Mouse (Mus musculus): ENCODE data around the gene Hlf. TPM values are rescaled to one million over a fixed set of nuclear protein-coding genes. Genes with fewer than 3 reads are reported as not detected.

The Hlf gene
- polyA plus RNA-seq, 1 experiment from 2014 or later: 1.9 TPM

GRCm38 (mm10) chr11:90369115-90369514 is 21.6 kb downstream of the Hlf start:
- Histone ChIP-seq H3K4me2 (peak overlapping the region; percentile 38), H3K36me3 (no peaks in the 10 kb centered on the region), H3K9me3 (no peaks in the 10 kb centered on the region), H3K9ac (no peak overlapping the region), H3K27ac (peak overlapping the region; percentile 94), H3K4me3 (replicated peaks) (no peak overlapping the region), H3K27me3 (replicated peaks) (no peaks in the 10 kb centered on the region), H3K4me1 (peaks cover 22% of the 10 kb centered on the region)
- ATAC-seq (ENCODE audit: insufficient read depth, low FRiP score, low read depth): no peak
- WGBS: 26% methylated on average over 7 of the region's 7 CpGs

GRCm38 (mm10) chr11:90367894-90368860 is 22.5 kb downstream of the Hlf start:
- Histone ChIP-seq H3K27me3 (replicated peaks) (no peaks in the 10 kb centered on the region), H3K36me3 (no peaks in the 10 kb centered on the region), H3K27ac (peak overlapping the region; percentile 94), H3K9ac (no peak overlapping the region), H3K4me3 (replicated peaks) (no peak overlapping the region), H3K4me1 (peaks cover 22% of the 10 kb centered on the region), H3K4me2 (no peak overlapping the region), H3K9me3 (no peaks in the 10 kb centered on the region)
- ATAC-seq (ENCODE audit: insufficient read depth, low FRiP score, low read depth): no peak
- whole genome bisulfite sequencing: 77% methylated on average over 14 of the region's 14 CpGs

GRCm38 (mm10) chr11:90364865-90365264 is 25.8 kb downstream of the Hlf start:
- Histone ChIP-seq H3K27ac (no peak overlapping the region), H3K9ac (no peak overlapping the region), H3K4me2 (no peak overlapping the region), H3K4me1 (peaks cover 12% of the 10 kb centered on the region), H3K27me3 (replicated peaks) (no peaks in the 10 kb centered on the region), H3K36me3 (no peaks in the 10 kb centered on the region), H3K9me3 (no peaks in the 10 kb centered on the region), H3K4me3 (replicated peaks) (no peak overlapping the region)
- WGBS: 44% methylated on average over 7 of the region's 7 CpGs
- ATAC-seq (ENCODE audit: insufficient read depth, low FRiP score, low read depth): no peak

- no peaks in the 10 kb centered on the region for H3K27me3 ChIP-seq (replicated peaks)
- H3K9ac ChIP-seq: no peak overlapping the region
- H3K4me3 ChIP-seq (replicated peaks): no peak overlapping the region
- WGBS: 83% methylated on average over 10 of the region's 10 CpGs
- H3K27ac ChIP-seq: no peak overlapping the region
- no peak overlapping the region for H3K4me2 ChIP-seq
- no peaks in the 10 kb centered on the region for H3K36me3 ChIP-seq
- no peaks in the 10 kb centered on the region for H3K9me3 ChIP-seq
- peaks cover 5% of the 10 kb centered on the region for H3K4me1 ChIP-seq
- 0 out of 2 replicates have a peak, but pooled peaks have one; percentile 19 for ATAC-seq (ENCODE audit: insufficient read depth, low FRiP score, low read depth)
Observed at GRCm38 (mm10) chr11:90363821-90364497, 26.7 kb downstream of the Hlf start.

- H3K36me3 ChIP-seq: no peaks in the 10 kb centered on the region
- peaks cover 5% of the 10 kb centered on the region; the same call in 1 of the 2 replicates for H3K4me1 ChIP-seq
- 59% methylated on average over 3 of the region's 3 CpGs for WGBS
- H3K9ac ChIP-seq: no peak overlapping the region
- no peak overlapping the region for H3K27ac ChIP-seq
- ATAC-seq (ENCODE audit: insufficient read depth, low FRiP score, low read depth): no peak
- H3K4me3 ChIP-seq (replicated peaks): no peak overlapping the region
- no peaks in the 10 kb centered on the region for H3K9me3 ChIP-seq
- H3K27me3 ChIP-seq (replicated peaks): no peaks in the 10 kb centered on the region
- H3K4me2 ChIP-seq: no peak overlapping the region
Observed at GRCm38 (mm10) chr11:90363406-90363805, 27.3 kb downstream of the Hlf start.

GRCm38 (mm10) chr11:90360536-90360935 is 30.2 kb downstream of the Hlf start:
- Histone ChIP-seq H3K36me3 (no peaks in the 10 kb centered on the region), H3K27ac (no peak overlapping the region), H3K9ac (no peak overlapping the region), H3K4me1 (peaks cover 25% of the 10 kb centered on the region), H3K4me3 (replicated peaks) (no peak overlapping the region), H3K9me3 (no peaks in the 10 kb centered on the region), H3K27me3 (replicated peaks) (no peaks in the 10 kb centered on the region), H3K4me2 (no peak overlapping the region)
- 94% methylated on average over 5 of the region's 5 CpGs for WGBS
- no peak for ATAC-seq (ENCODE audit: insufficient read depth, low FRiP score, low read depth)

GRCm38 (mm10) chr11:90358063-90358462 is 32.6 kb downstream of the Hlf start:
- no peak overlapping the region for H3K4me2 ChIP-seq
- no peak overlapping the region for H3K4me3 ChIP-seq (replicated peaks)
- 0 out of 2 replicates have a peak, but pooled peaks have one; percentile 15 for ATAC-seq (ENCODE audit: insufficient read depth, low FRiP score, low read depth)
- H3K9ac ChIP-seq: no peak overlapping the region
- H3K9me3 ChIP-seq: no peaks in the 10 kb centered on the region
- no peak overlapping the region for H3K27ac ChIP-seq
- no peaks in the 10 kb centered on the region for H3K27me3 ChIP-seq (replicated peaks)
- H3K4me1 ChIP-seq: peaks cover 35% of the 10 kb centered on the region
- H3K36me3 ChIP-seq: no peaks in the 10 kb centered on the region
- 40% methylated on average over 8 of the region's 8 CpGs for WGBS

- no peak overlapping the region for H3K4me3 ChIP-seq (replicated peaks)
- H3K27me3 ChIP-seq (replicated peaks): no peaks in the 10 kb centered on the region
- peaks cover 35% of the 10 kb centered on the region for H3K4me1 ChIP-seq
- H3K9ac ChIP-seq: no peak overlapping the region
- H3K36me3 ChIP-seq: no peaks in the 10 kb centered on the region
- no peak for ATAC-seq (ENCODE audit: insufficient read depth, low FRiP score, low read depth)
- H3K27ac ChIP-seq: peak overlapping the region; percentile 48; the same call in 1 of the 2 replicates
- H3K9me3 ChIP-seq: no peaks in the 10 kb centered on the region
- 83% methylated on average over 7 of the region's 7 CpGs for WGBS
- no peak overlapping the region for H3K4me2 ChIP-seq
Observed at GRCm38 (mm10) chr11:90357371-90357770, 33.3 kb downstream of the Hlf start.

GRCm38 (mm10) chr11:90356495-90357304 is 34.0 kb downstream of the Hlf start:
- no peak overlapping the region for H3K27ac ChIP-seq
- no peaks in the 10 kb centered on the region for H3K27me3 ChIP-seq (replicated peaks)
- 24% methylated on average over 9 of the region's 9 CpGs for WGBS
- ATAC-seq (ENCODE audit: insufficient read depth, low FRiP score, low read depth): no peak
- H3K9me3 ChIP-seq: no peaks in the 10 kb centered on the region
- H3K4me2 ChIP-seq: no peak overlapping the region
- peaks cover 35% of the 10 kb centered on the region for H3K4me1 ChIP-seq
- H3K36me3 ChIP-seq: no peaks in the 10 kb centered on the region
- no peak overlapping the region for H3K4me3 ChIP-seq (replicated peaks)
- H3K9ac ChIP-seq: no peak overlapping the region

GRCm38 (mm10) chr11:90356036-90356435 is 34.7 kb downstream of the Hlf start:
- no peak for ATAC-seq (ENCODE audit: insufficient read depth, low FRiP score, low read depth)
- H3K9ac ChIP-seq: no peak overlapping the region
- H3K4me2 ChIP-seq: no peak overlapping the region
- no peak overlapping the region for H3K4me3 ChIP-seq (replicated peaks)
- H3K36me3 ChIP-seq: no peaks in the 10 kb centered on the region
- H3K4me1 ChIP-seq: peaks cover 35% of the 10 kb centered on the region
- no peaks in the 10 kb centered on the region for H3K27me3 ChIP-seq (replicated peaks)
- 43% methylated on average over 3 of the region's 3 CpGs for WGBS
- H3K27ac ChIP-seq: no peak overlapping the region
- H3K9me3 ChIP-seq: no peaks in the 10 kb centered on the region

- Histone ChIP-seq H3K4me3 (replicated peaks) (no peak overlapping the region), H3K27ac (no peak overlapping the region), H3K9me3 (no peaks in the 10 kb centered on the region), H3K4me1 (peaks cover 35% of the 10 kb centered on the region), H3K4me2 (no peak overlapping the region), H3K36me3 (no peaks in the 10 kb centered on the region), H3K9ac (no peak overlapping the region), H3K27me3 (replicated peaks) (no peaks in the 10 kb centered on the region)
- 35% methylated on average over 7 of the region's 7 CpGs for WGBS
- ATAC-seq (ENCODE audit: insufficient read depth, low FRiP score, low read depth): no peak
Observed at GRCm38 (mm10) chr11:90355270-90355681, 35.4 kb downstream of the Hlf start.
